Mouse (Mus musculus) kidney, adult 2 months (tissue): ENCODE results near the gene Slc44a1. TPM values are rescaled to one million over a fixed set of nuclear protein-coding genes. Genes with fewer than 3 reads are reported as not detected.

ENCODE experiments used
- DNase-seq: peaks from one replicate; pipeline ENCODE4 v3.0.0; 2021
- H3K27ac ChIP-seq: fragments of 200-500 bp; 2 replicates; pipeline ENCODE4 v1.5.1; 2012; ENCODE audit warnings: low read depth, low read length, control low read depth, inconsistent platforms; ENCODE audit not compliant: insufficient read depth
- H3K27me3 ChIP-seq: fragments of 200-500 bp; replicated peaks from 2 replicates; pipeline ENCODE4 v1.6.1; 2012; ENCODE audit warnings: mild to moderate bottlenecking, moderate library complexity, low read length, inconsistent platforms; ENCODE audit not compliant: control insufficient read depth, insufficient read depth
- H3K36me3 ChIP-seq: fragments of 200-500 bp; 2 replicates; pipeline ENCODE4 v1.6.1; 2012; ENCODE audit warnings: mild to moderate bottlenecking, moderate library complexity, low read length, inconsistent platforms; ENCODE audit not compliant: control insufficient read depth, insufficient read depth
- H3K4me1 ChIP-seq: fragments of 200-500 bp; 2 replicates; pipeline ENCODE4 v1.6.1; 2011; ENCODE audit warnings: low read length; ENCODE audit not compliant: control insufficient read depth, insufficient read depth
- H3K4me3 ChIP-seq: fragments of 200-500 bp; 2 replicates; pipeline ENCODE4 v1.5.1; 2011; ENCODE audit warnings: mild to moderate bottlenecking, low read depth, low read length, control low read depth; ENCODE audit not compliant: insufficient read depth
- CTCF ChIP-seq: fragments of 200-500 bp; conservative IDR thresholded peaks from 2 replicates; pipeline ENCODE4 v1.5.1; 2011; ENCODE audit warnings: low read depth, mild to moderate bottlenecking, control low read depth, low read length, moderate library complexity, mixed read lengths; ENCODE audit not compliant: insufficient read depth, insufficient read length
- POLR2A ChIP-seq: fragments of 200-500 bp; IDR thresholded peaks from one replicate; pipeline ENCODE4 v1.6.1; 2011; ENCODE audit warnings: low read depth, low read length, control low read depth
- WGBS: fragments of 180-500 bp; shearing (Covaris S2); methylation state at CpG from one replicate; pipeline ENCODE4 v1.1.7; 2018; 5-methylcytosine and 5-hydroxymethylcytosine counted together
- polyA plus RNA-seq: library from polyadenylated mRNA; depleted of rRNA; stranded (reverse); fragments of >200 nt; gene quantifications from 2 replicates; pipeline ENCODE4 v1.2.3, GENCODE M21; 2012

The Slc44a1 gene
- polyA plus RNA-seq, 1 experiment, result 26.5 TPM

DNA sequence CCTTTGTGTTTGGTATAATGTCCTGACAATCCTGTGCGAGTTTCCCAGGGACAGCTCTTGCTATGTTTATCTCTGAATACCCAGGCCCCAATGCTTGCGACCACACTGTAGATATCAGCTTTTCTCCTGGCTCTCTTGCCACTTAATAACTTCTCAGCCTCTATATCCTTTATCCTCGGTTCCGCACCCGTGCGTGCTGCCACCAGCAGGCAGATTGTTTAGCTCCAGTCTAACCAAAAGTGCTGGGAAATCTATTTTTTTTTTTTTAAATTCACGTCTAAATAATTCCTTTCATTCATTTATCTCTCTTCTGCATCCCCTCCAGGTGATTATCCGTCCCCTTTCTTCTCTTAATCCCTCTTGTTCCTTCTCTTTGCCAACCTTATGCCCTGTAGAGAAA is 82.4 kb downstream of the Slc44a1 start:
- H3K4me1 ChIP-seq, result no peaks in the 10 kb centered on the region
- no peak overlapping the region for H3K27ac ChIP-seq
- TF ChIP-seq POLR2A (no peak), CTCF (no peak)
- H3K36me3 ChIP-seq, result no peaks in the 10 kb centered on the region; the same call in 1 of the 2 replicates
- no peak for DNase-seq
- H3K4me3 ChIP-seq, result no peak overlapping the region
- 89% methylated on average over 8 of the region's 8 CpGs for WGBS
- H3K27me3 ChIP-seq, result no peaks in the 10 kb centered on the region

DNA sequence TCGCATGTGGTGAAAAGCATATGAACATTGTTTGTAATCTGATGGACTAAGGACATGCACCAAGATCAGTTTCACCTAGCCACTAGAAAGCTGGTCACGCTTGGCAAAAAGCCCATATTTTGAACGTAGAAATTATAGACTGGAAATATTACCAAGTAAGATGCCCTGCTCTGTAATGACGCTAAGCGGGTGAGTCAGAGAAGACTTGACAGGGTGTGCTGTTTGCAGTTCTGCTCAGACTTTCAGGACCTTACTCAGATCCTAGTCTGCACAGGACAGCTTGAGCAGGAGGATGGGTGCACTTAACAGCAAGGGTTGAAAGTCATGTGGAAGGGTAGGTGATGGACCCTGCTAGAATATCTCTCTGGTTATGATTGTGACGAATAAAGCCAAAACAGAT is 85.3 kb downstream of the Slc44a1 start:
- Histone ChIP-seq H3K4me1 (no peaks in the 10 kb centered on the region), H3K36me3 (no peaks in the 10 kb centered on the region), H3K27ac (no peak overlapping the region), H3K4me3 (no peak overlapping the region), H3K27me3 (no peaks in the 10 kb centered on the region)
- 87% methylated on average over 6 of the region's 6 CpGs for WGBS
- no peak for TF ChIP-seq CTCF
- no peak for TF ChIP-seq POLR2A
- no peak for DNase-seq

DNA sequence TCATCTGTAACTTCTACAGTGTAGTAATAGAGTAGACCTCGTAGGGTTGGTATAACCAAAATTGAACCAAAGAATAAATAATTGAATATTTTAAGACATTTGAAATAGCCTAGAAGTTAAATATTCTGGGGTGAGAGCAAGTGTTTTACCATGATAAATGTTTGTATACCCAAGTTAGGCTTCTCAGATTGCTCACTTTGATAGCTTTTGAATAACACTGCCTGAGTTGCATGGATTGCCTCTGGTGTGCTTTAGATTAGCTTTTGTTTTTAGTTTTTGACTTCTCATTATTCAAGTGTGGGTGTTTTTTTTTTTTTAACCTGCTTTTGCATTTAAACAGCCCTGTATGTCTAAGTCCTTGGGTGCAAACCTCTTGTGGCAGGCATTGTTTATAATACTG is 85.8 kb downstream of the Slc44a1 start:
- no peaks in the 10 kb centered on the region for H3K36me3 ChIP-seq
- 81% methylated on average over 1 of the region's 1 CpGs for WGBS
- H3K4me1 ChIP-seq, result no peaks in the 10 kb centered on the region
- no peak for DNase-seq
- no peak for TF ChIP-seq CTCF
- TF ChIP-seq POLR2A, result no peak
- no peak overlapping the region for H3K27ac ChIP-seq
- H3K27me3 ChIP-seq, result no peaks in the 10 kb centered on the region
- H3K4me3 ChIP-seq, result no peak overlapping the region

DNA sequence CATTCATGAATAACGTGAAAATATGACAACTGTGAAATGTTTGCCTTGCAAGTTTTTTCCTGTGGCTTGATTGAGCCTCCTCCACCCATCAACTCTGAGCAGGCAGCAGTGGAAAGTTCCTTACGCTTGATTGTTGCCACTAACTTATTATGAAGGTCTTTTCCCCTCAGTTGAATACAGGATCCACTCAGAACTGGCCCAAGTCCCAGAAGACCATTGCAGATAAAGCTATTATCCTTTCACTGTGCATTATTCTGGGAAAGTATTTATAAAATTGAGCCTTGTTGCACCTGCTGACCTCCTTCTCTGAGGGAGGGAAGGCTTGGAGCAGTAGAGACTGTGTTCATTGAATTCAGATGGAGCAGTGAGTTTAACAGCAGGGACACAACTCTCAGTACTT is 86.2 kb downstream of the Slc44a1 start:
- 44% methylated on average over 2 of the region's 2 CpGs for WGBS
- TF ChIP-seq CTCF, result no peak
- TF ChIP-seq POLR2A, result no peak

DNA sequence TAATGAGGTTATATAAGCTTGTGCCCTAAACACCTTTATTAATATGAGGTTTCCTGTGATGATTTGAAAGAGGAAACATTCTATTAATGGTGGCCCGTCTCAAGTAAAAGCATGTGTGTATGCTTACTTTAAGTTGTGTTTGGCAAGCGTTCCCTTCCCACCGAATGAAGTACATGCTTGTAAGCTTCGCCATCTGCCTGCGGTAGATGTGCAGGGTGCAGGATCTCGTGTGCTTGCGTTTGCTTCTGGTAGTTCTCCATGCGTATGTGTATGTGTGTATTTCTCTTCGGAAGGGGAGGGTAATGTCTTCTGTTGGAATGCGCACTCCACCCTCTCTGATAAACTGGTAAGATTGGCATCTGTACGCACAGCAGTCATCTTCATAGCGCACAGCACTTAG is 95.6 kb downstream of the Slc44a1 start:
- 93% methylated on average over 12 of the region's 12 CpGs for WGBS
- no peaks in the 10 kb centered on the region for H3K27me3 ChIP-seq
- no peaks in the 10 kb centered on the region; the same call in 1 of the 2 replicates for H3K36me3 ChIP-seq
- no peak for TF ChIP-seq POLR2A
- no peak for TF ChIP-seq CTCF
- no peaks in the 10 kb centered on the region for H3K4me1 ChIP-seq
- no peak overlapping the region for H3K4me3 ChIP-seq
- no peak for DNase-seq
- H3K27ac ChIP-seq, result no peak overlapping the region

More for the DNA sequence above, 86.2 kb downstream of the Slc44a1 start:
- DNase-seq, result no peak
- Histone ChIP-seq H3K27ac (no peak overlapping the region), H3K4me1 (no peaks in the 10 kb centered on the region), H3K36me3 (no peaks in the 10 kb centered on the region), H3K27me3 (no peaks in the 10 kb centered on the region), H3K4me3 (no peak overlapping the region)

DNA sequence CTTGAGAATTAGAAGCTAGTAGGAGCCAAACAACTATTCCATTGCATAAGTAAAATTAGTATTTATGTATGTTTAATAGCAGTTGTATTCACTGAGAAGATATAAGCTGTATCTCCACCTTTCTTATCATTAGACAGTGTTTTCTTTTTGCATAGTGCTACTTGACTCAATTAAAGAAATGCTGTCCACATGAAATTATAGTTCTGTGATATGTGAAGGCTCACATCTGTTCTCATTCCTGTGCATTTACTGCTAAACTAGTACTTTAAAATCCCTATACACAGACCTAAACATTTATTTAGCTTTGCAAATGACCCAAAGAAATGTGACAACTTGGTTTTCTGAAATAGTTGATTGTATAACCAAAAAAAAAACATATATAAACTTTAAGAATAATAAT is 96.9 kb downstream of the Slc44a1 start:
- Histone ChIP-seq H3K4me1 (no peaks in the 10 kb centered on the region), H3K4me3 (no peak overlapping the region), H3K27me3 (no peaks in the 10 kb centered on the region), H3K27ac (no peak overlapping the region), H3K36me3 (no peaks in the 10 kb centered on the region; the same call in 1 of the 2 replicates)
- DNase-seq, result no peak
- TF ChIP-seq POLR2A (no peak), CTCF (no peak)

DNA sequence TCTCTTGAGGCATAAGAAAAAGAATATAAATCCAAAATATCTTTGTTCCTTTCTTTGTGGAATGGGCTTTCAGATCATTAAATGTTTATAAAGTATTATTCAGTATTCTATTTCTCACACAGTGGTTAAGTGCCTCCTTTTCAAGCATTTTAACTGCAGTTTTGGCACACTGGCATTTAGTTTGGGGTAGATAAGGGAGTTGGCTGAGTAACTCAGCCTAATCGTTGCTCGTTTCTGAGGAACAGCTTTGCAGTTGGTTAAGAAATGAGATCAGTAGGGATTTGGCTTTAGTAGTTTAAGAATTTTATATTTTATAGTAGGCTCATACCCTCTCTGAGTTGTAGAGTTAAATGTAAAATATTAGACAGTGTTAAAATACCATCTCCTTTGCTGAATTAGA is 97.3 kb downstream of the Slc44a1 start:
- DNase-seq, result no peak
- Histone ChIP-seq H3K4me1 (no peaks in the 10 kb centered on the region), H3K4me3 (no peak overlapping the region), H3K27ac (no peak overlapping the region), H3K36me3 (peaks cover 1% of the 10 kb centered on the region), H3K27me3 (no peaks in the 10 kb centered on the region)
- TF ChIP-seq POLR2A, result no peak
- TF ChIP-seq CTCF, result no peak
- WGBS, result 82% methylated on average over 2 of the region's 2 CpGs

DNA sequence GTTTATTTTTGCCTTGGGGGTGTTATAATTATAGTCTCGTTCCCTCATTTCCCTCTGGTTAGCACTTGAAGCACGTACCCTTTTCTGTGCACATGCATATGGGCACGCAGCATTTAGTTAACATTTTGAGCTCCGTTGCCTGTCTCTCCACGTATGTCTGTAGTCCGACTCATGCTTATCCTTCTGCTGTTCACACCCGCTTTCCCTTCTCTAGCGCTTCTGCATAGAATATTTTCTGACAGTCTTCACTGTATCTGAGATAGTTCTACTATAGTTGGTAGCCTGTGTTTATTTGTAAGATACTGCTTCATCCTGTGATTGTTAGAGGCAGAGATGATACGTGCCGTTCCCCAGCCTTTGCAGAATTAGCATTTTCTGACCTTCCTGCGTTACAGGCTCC is 98.4 kb downstream of the Slc44a1 start:
- Histone ChIP-seq H3K27me3 (no peaks in the 10 kb centered on the region), H3K4me3 (no peak overlapping the region), H3K36me3 (peaks cover 1% of the 10 kb centered on the region), H3K4me1 (no peaks in the 10 kb centered on the region), H3K27ac (no peak overlapping the region)
- no peak for DNase-seq
- no peak for TF ChIP-seq CTCF
- TF ChIP-seq POLR2A, result no peak
- WGBS, result 97% methylated on average over 11 of the region's 11 CpGs
